Mouse (Mus musculus) intestine, postnatal 0 days (tissue): ENCODE results near the gene Ift20. TPM values are rescaled to one million over a fixed set of nuclear protein-coding genes. Genes with fewer than 3 reads are reported as not detected.

Source experiments
- ATAC-seq: fragments of 200-750 bp; cut with Nextera tagmentation; 2 replicates; pipeline ENCODE4 v1.8.0; 2017; ENCODE audit warnings: mild to moderate bottlenecking, moderate TSS enrichment, moderate library complexity
- H3K27ac ChIP-seq: fragments of 300-500 bp; sonication (generic); 2 replicates; pipeline ENCODE4 v1.5.1; 2014; ENCODE audit warnings: mild to moderate bottlenecking, low read depth, low read length, moderate library complexity
- H3K27me3 ChIP-seq: fragments of 300-500 bp; sonication (generic); replicated peaks from 2 replicates; pipeline ENCODE4 v1.6.1; 2014; ENCODE audit warnings: low read length, mixed read lengths; ENCODE audit not compliant: control insufficient read depth, insufficient read depth
- H3K36me3 ChIP-seq: fragments of 300-500 bp; sonication (generic); 2 replicates; pipeline ENCODE4 v1.6.1; 2014; ENCODE audit warnings: mild to moderate bottlenecking, moderate library complexity; ENCODE audit not compliant: control insufficient read depth, insufficient read depth
- H3K4me1 ChIP-seq: fragments of 300-500 bp; sonication (generic); replicated peaks from 2 replicates; pipeline ENCODE4 v1.6.1; 2014; ENCODE audit warnings: antibody characterized with exemption, low read length, mixed read lengths; ENCODE audit not compliant: control insufficient read depth, insufficient read depth
- H3K4me2 ChIP-seq: fragments of 300-500 bp; sonication (generic); replicated peaks from 2 replicates; pipeline ENCODE4 v1.6.1; 2014; ENCODE audit warnings: low read depth, mild to moderate bottlenecking, moderate library complexity
- H3K4me3 ChIP-seq: fragments of 300-500 bp; sonication (generic); 2 replicates; pipeline ENCODE4 v1.5.1; 2014; ENCODE audit warnings: low read depth, low read length
- H3K9ac ChIP-seq: fragments of 300-500 bp; sonication (generic); 2 replicates; pipeline ENCODE4 v1.6.1; 2014; ENCODE audit warnings: mild to moderate bottlenecking, low read depth, low read length
- H3K9me3 ChIP-seq: fragments of 300-500 bp; sonication (generic); 2 replicates; pipeline ENCODE4 v1.6.1; 2016; ENCODE audit warnings: mixed run types; ENCODE audit not compliant: control insufficient read depth
- CTCF ChIP-seq: sonication (generic); IDR thresholded peaks from 2 replicates; pipeline ENCODE4 v1.5.1; 2016; ENCODE audit warnings: low read depth, mild to moderate bottlenecking, control low read depth, antibody characterized with exemption, moderate library complexity
- WGBS: fragments of 180-500 bp; shearing (Covaris S2); extraction: QIAGEN DNeasy Blood & Tissue Kit; methylation state at CpG from one replicate; pipeline ENCODE4 v1.1.7; 2014; 5-methylcytosine and 5-hydroxymethylcytosine counted together
- polyA plus RNA-seq: library from polyadenylated mRNA; unstranded; fragments of >200 nt; fragmentation: Nextera tagmentation; extraction: Ambion mirVana; gene quantifications from 2 replicates; pipeline ENCODE4 v1.2.1, GENCODE M21; 2015

The Ift20 gene
- polyA plus RNA-seq, 1 experiment from 2014 or later: 221 TPM

- no peak for ATAC-seq
- no peak within 1 kb of the TSS for H3K27ac ChIP-seq
- H3K36me3 ChIP-seq: peaks cover 27% of the 10 kb centered on the region; the same call in 1 of the 2 replicates
- H3K9ac ChIP-seq: no peak within 1 kb of the TSS
- 73% methylated on average over 7 of the region's 7 CpGs for WGBS
- no peak within 1 kb of the TSS for H3K4me3 ChIP-seq
- no peaks in the 10 kb centered on the region for H3K9me3 ChIP-seq
- H3K4me2 ChIP-seq: no peak within 1 kb of the TSS
- no peaks in the 10 kb centered on the region for H3K4me1 ChIP-seq
- no peak for TF ChIP-seq CTCF
- H3K27me3 ChIP-seq: peaks cover 10% of the 10 kb centered on the region
Observed at GRCm38 (mm10) chr11:78502909-78503650, 33.1 kb upstream of the Ift20 start, which contains the start of gene Sebox. Sebox (plus strand) TSS chr11:78503447.

DNA sequence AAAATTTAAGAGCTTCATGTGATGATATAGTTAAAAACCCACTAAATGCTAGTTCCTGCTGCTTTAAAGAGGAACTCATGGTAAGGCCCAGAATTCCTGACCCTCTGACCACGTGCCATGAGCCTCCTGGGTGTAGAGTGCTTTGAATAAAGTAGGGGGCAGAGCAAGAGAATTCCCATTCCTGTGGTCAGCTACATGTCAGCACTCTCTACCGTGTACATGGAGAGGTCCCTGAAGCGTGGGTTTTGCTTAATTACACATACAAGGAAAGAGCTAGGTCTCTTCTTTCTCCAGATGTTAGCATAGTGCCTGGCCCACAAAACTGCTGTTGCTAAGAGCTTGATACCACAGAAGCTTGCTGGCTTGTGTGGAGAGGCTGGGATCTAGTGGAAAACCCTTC is 30.7 kb upstream of the Ift20 start:
- no peak overlapping the region for H3K4me3 ChIP-seq
- 84% methylated on average over 3 of the region's 3 CpGs for WGBS
- H3K27me3 ChIP-seq: no peaks in the 10 kb centered on the region
- H3K27ac ChIP-seq: no peak overlapping the region
- no peak for TF ChIP-seq CTCF
- no peak overlapping the region for H3K4me2 ChIP-seq
- H3K9me3 ChIP-seq: no peaks in the 10 kb centered on the region
- ATAC-seq: no peak
- H3K9ac ChIP-seq: no peak overlapping the region
- H3K4me1 ChIP-seq: no peaks in the 10 kb centered on the region
- H3K36me3 ChIP-seq: peaks cover 39% of the 10 kb centered on the region; the same call in 1 of the 2 replicates

- Histone ChIP-seq H3K9me3 (no peaks in the 10 kb centered on the region), H3K27ac (no peak overlapping the region), H3K4me3 (no peak overlapping the region), H3K27me3 (no peaks in the 10 kb centered on the region), H3K4me1 (peaks cover 6% of the 10 kb centered on the region), H3K9ac (no peak overlapping the region), H3K36me3 (peaks cover 46% of the 10 kb centered on the region; the same call in 1 of the 2 replicates), H3K4me2 (no peak overlapping the region)
- TF ChIP-seq CTCF: peak; percentile 63
- WGBS: 75% methylated on average over 5 of the region's 5 CpGs
- ATAC-seq: no peak
Observed at GRCm38 (mm10) chr11:78509148-78509547, 27.0 kb upstream of the Ift20 start.

GRCm38 (mm10) chr11:78512025-78512957 is 23.9 kb upstream of the Ift20 start, which contains the start of the genes Tmem199 and Poldip2:
Tmem199 (minus strand) TSS chr11:78512172.
Poldip2 (plus strand) TSS chr11:78512193.
- WGBS: 1% methylated on average over 64 of the region's 67 CpGs
- H3K9me3 ChIP-seq: no peaks in the 10 kb centered on the region
- H3K9ac ChIP-seq: peak within 1 kb of the TSS; percentile 94
- peak within 1 kb of the TSS; percentile 87 for H3K4me2 ChIP-seq
- no peaks in the 10 kb centered on the region for H3K27me3 ChIP-seq
- peaks cover 46% of the 10 kb centered on the region for H3K36me3 ChIP-seq
- peak within 1 kb of the TSS; percentile 62 for H3K27ac ChIP-seq
- ATAC-seq: peak; percentile 93
- peak within 1 kb of the TSS; percentile 83 for H3K4me3 ChIP-seq
- H3K4me1 ChIP-seq: peaks cover 6% of the 10 kb centered on the region
- TF ChIP-seq CTCF: no peak

DNA sequence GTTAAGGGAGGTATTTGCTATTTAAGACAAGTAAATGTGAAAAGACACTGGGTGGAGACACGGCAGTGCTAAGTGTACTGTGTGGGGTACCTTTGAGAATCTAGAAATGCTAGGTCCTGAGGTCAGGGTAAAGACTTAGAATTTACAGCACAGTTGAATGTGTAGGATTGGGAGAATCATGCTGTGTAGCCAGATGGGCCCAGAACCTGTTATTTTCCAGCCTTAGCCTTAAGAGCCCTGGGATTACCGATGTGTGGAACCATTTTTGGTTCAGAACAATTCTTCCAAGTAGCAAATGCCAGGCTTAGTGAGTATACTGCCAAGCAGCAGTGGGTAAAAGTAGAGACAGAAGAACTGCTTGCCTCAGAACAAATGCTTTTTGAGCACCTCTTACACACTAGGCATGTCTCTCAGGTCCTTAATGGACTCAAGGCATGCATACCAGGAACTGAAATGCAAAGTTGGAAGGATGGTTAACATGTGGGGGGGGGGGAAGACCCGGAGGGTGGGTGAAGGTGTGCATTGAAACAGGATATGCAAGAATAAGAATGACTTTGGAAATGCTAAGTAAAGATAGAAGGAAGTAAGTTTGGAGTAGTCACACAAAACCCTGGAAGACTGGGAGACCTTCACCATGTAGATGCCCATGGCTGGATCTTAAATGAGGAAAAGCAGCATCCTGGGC is 22.9 kb upstream of the Ift20 start:
- Histone ChIP-seq H3K9me3 (no peaks in the 10 kb centered on the region), H3K27ac (no peak overlapping the region), H3K4me2 (peak overlapping the region; percentile 87), H3K9ac (0 out of 2 replicates have a peak overlapping the region, but pooled peaks have one; percentile 22), H3K4me1 (peaks cover 6% of the 10 kb centered on the region), H3K27me3 (no peaks in the 10 kb centered on the region), H3K4me3 (0 out of 2 replicates have a peak overlapping the region, but pooled peaks have one; percentile 83), H3K36me3 (peaks cover 45% of the 10 kb centered on the region)
- 67% methylated on average over 3 of the region's 3 CpGs for WGBS
- TF ChIP-seq CTCF: no peak
- ATAC-seq: no peak
